Mouse (Mus musculus) CH12.LX (cell line): ENCODE measurements around the gene Themis.

Experiments used
- CHD2 ChIP-seq: IDR thresholded peaks from 2 replicates; pipeline ENCODE4 v1.6.1; 2011; ENCODE audit warnings: low read length, improper control_type of control experiment
- CTCF ChIP-seq, 2 experiments: IDR thresholded peaks in 1 of 2; conservative IDR thresholded peaks in 1 of 2; 2 replicates each; pipeline ENCODE4 v1.5.1; 2011 to 2012; ENCODE audit warnings: low read depth in 2 of 2, low read length in 2 of 2, improper control_type of control experiment in 1 of 2, inconsistent platforms in 1 of 2, mild to moderate bottlenecking in 1 of 2, moderate library complexity in 1 of 2
- EP300 ChIP-seq: IDR thresholded peaks from 2 replicates; pipeline ENCODE4 v1.6.1; 2011; ENCODE audit warnings: low read length, improper control_type of control experiment
- MAZ ChIP-seq: IDR thresholded peaks from 2 replicates; pipeline ENCODE4 v1.6.1; 2012; ENCODE audit warnings: low read depth, mild to moderate bottlenecking, inconsistent platforms, low read length, improper control_type of control experiment, moderate library complexity
- MYC ChIP-seq: IDR thresholded peaks from 2 replicates; pipeline ENCODE4 v1.6.1; 2011; ENCODE audit warnings: low read depth, mild to moderate bottlenecking, improper control_type of control experiment, low read length
- USF1 ChIP-seq: IDR thresholded peaks from 2 replicates; pipeline ENCODE4 v1.6.1; 2014; ENCODE audit warnings: low read depth, mild to moderate bottlenecking, inconsistent platforms, low read length, improper control_type of control experiment
- ZC3H11A ChIP-seq: IDR thresholded peaks from 2 replicates; pipeline ENCODE4 v1.6.1; 2012; ENCODE audit warnings: low read depth, mild to moderate bottlenecking, inconsistent platforms, low read length, improper control_type of control experiment

DNA sequence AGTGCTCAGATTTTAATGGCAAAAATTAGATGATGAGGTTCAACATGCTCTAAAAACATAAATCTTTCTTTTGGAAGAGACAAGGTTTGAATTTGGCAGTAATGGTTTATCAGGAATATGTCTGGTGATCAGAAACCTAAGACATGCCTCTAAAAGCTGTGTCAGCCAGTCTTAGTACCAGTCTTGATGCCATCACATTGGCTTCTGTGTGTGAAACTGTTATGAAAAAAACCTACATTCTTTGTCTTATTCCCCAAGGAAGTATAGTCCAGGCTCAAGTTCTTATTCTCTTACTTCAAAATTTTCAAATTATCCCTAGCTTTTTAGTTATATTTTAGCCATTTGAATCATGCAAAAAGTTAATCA is 144.4 kb downstream of the Themis start:
- no peak for TF ChIP-seq EP300
- no peak for TF ChIP-seq MYC
- TF ChIP-seq MAZ, result no peak
- no peak for TF ChIP-seq CTCF (conservative IDR thresholded peaks at IDR 0.05 in 1 of 2, IDR thresholded peaks at IDR 0.05 in 1 of 2; ENCODE audit: low read depth in 2 of 2, low read length in 2 of 2)
- no peak for TF ChIP-seq USF1
- TF ChIP-seq ZC3H11A, result no peak
- TF ChIP-seq CHD2, result no peak
